Mouse (Mus musculus) ES-E14 (cell line): ENCODE results near the gene Camk2b. TPM values are rescaled to one million over a fixed set of nuclear protein-coding genes. Genes with fewer than 3 reads are reported as not detected.

ENCODE experiments used
- DNase-seq: peaks from one replicate; pipeline ENCODE4 v3.0.0-alpha.2; 2013; ENCODE audit warnings: low read depth, low spot score
- H3K27ac ChIP-seq: 2 replicates; pipeline ENCODE4 v1.5.1; 2012; ENCODE audit warnings: low read depth, mild to moderate bottlenecking, low read length, moderate library complexity, mixed read lengths; ENCODE audit not compliant: poor library complexity, insufficient read depth, severe bottlenecking
- H3K36me3 ChIP-seq: 2 replicates; pipeline ENCODE4 v1.6.1; 2012; ENCODE audit warnings: mild to moderate bottlenecking, low read length, moderate library complexity, mixed read lengths; ENCODE audit not compliant: control insufficient read depth, poor library complexity, insufficient read depth, severe bottlenecking
- H3K4me1 ChIP-seq, 2 experiments: fragments of 150-350 bp in 1 of 2; sonication (generic) in 1 of 2; 2 replicates each; pipeline ENCODE4 v1.6.1; 2012; ENCODE audit warnings: low read length in 2 of 2, mild to moderate bottlenecking in 1 of 2, mixed read lengths in 1 of 2; ENCODE audit not compliant: control insufficient read depth in 2 of 2, insufficient read depth in 2 of 2, poor library complexity in 1 of 2
- H3K4me3 ChIP-seq, 2 experiments: fragments of 150-350 bp in 1 of 2; sonication (generic) in 1 of 2; 2 replicates each; pipeline ENCODE4 v1.5.1; 2012; ENCODE audit warnings: low read length in 2 of 2, low read depth in 1 of 2, mild to moderate bottlenecking in 1 of 2, mixed read lengths in 1 of 2; ENCODE audit not compliant: insufficient read depth in 1 of 2, poor library complexity in 1 of 2, severe bottlenecking in 1 of 2
- H3K9ac ChIP-seq: 2 replicates; pipeline ENCODE4 v1.6.1; 2012; ENCODE audit warnings: low read depth, mild to moderate bottlenecking, low read length, mixed read lengths; ENCODE audit not compliant: poor library complexity, insufficient read depth, severe bottlenecking
- H3K9me3 ChIP-seq: fragments of 150-350 bp; sonication (generic); 2 replicates; pipeline ENCODE4 v1.6.1; 2012; ENCODE audit warnings: low read depth, mild to moderate bottlenecking, low read length; ENCODE audit not compliant: control insufficient read depth, insufficient read depth
- CHD2 ChIP-seq: IDR thresholded peaks from 2 replicates; pipeline ENCODE4 v1.6.1; 2014; ENCODE audit warnings: mild to moderate bottlenecking, low read depth, low read length, inconsistent platforms
- HCFC1 ChIP-seq: IDR thresholded peaks from 2 replicates; pipeline ENCODE4 v1.6.1; 2012; ENCODE audit warnings: low read length, inconsistent platforms, borderline replicate concordance; ENCODE audit not compliant: insufficient read depth
- MAFK ChIP-seq: IDR thresholded peaks from 2 replicates; pipeline ENCODE4 v1.6.1; 2014; ENCODE audit warnings: mild to moderate bottlenecking, low read depth, low read length, inconsistent platforms; ENCODE audit not compliant: insufficient read depth
- ZC3H11A ChIP-seq: IDR thresholded peaks from 2 replicates; pipeline ENCODE4 v1.6.1; 2012; ENCODE audit warnings: low read depth, mild to moderate bottlenecking, inconsistent platforms, low read length, borderline replicate concordance
- ZNF384 ChIP-seq: IDR thresholded peaks from 2 replicates; pipeline ENCODE4 v1.6.1; 2012; ENCODE audit warnings: low read depth, low read length, inconsistent platforms
- in situ Hi-C, 2 experiments: fragments of 600-800 bp; cut with MboI; formaldehyde crosslinking; loops; one replicate each; pipeline ENCODE4 v1.15.1; 2025; ENCODE audit warnings: low sequenced_read_pairs in 2 of 2, inconsistent platforms in 1 of 2; ENCODE audit not compliant: unreplicated experiment in 2 of 2
- total RNA-seq: library from RNA; depleted of rRNA; stranded (reverse); fragments of 300-350 nt; gene quantifications from 2 replicates; pipeline ENCODE4 v1.2.3, GENCODE M21; 2012

Camk2b gene
- total RNA-seq, 1 experiment = 6.4 TPM

DNA sequence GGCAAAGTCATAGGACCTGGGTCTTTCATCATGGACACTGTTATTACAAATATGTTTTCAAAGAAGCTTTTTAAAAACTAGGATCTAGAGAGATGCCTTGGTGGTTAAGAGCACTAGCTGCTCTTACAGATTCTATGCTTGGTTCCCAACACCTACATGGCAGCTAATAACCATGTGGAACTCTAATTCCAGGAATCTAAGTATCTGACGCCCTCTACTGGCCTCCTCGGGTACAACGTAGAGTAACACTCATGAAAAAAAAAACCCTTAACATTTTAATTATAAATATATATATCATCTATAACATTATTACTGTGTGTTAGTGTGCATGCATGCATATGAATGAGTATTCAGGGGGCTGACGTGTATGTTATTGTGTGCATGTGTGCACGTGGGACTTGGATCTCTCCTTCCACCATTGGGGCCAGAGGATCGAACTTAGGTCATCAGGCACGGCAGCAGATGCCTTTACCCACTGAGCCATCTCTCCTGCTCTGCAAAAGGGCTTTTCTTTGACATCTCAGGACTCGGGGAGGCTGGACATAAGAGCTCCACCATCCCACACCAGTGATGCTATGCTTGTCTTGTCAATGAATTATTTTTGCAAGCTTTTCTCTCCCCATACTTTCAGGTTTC is 112.9 kb downstream of the Camk2b start:
- DNase-seq = no peak
- TF ChIP-seq ZC3H11A (0 out of 2 replicates have a peak, but pooled peaks have one; percentile 12), ZNF384 (no peak)
- no peaks in the 10 kb centered on the region for H3K9me3 ChIP-seq
- H3K4me1 ChIP-seq = peaks cover 4 to 17% of the 10 kb centered on the region in 2 experiments; a peak in 2 of 4 replicates
- no peak overlapping the region for H3K9ac ChIP-seq
- in situ Hi-C loops = no loop called here
- no peak overlapping the region for H3K27ac ChIP-seq
- H3K36me3 ChIP-seq = no peaks in the 10 kb centered on the region
- H3K4me3 ChIP-seq = no peak overlapping the region

DNA sequence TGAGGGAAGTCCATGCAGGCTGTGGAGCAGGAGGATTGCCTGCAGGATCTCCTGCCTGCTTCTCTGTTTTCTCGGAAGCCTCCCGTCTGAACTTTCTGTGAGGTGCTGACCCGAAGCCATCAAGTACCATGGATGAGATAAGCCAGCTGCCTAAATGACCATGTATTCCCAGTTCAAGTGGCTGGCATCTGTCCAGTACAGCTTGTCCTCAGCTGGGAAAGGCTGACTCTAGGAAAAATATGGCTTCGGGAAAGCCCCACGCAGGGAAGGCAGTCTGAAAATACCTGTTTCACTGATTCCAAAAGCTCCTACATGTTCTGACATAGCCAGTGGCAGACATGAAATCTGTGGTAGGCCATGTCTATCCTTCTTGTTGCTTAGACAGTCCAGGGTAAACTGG is 113.7 kb downstream of the Camk2b start:
- Histone ChIP-seq H3K27ac (no peak overlapping the region), H3K9ac (no peak overlapping the region), H3K4me1 (peaks cover 4 to 16% of the 10 kb centered on the region in 2 experiments; a peak in 2 of 4 replicates), H3K36me3 (no peaks in the 10 kb centered on the region), H3K4me3 (no peak overlapping the region), H3K9me3 (no peaks in the 10 kb centered on the region)
- no peak for TF ChIP-seq ZC3H11A
- no peak for TF ChIP-seq CHD2
- no peak for TF ChIP-seq MAFK
- no peak for TF ChIP-seq HCFC1
- no peak for TF ChIP-seq ZNF384
- no peak for DNase-seq
- in situ Hi-C loops = no loop called here

DNA sequence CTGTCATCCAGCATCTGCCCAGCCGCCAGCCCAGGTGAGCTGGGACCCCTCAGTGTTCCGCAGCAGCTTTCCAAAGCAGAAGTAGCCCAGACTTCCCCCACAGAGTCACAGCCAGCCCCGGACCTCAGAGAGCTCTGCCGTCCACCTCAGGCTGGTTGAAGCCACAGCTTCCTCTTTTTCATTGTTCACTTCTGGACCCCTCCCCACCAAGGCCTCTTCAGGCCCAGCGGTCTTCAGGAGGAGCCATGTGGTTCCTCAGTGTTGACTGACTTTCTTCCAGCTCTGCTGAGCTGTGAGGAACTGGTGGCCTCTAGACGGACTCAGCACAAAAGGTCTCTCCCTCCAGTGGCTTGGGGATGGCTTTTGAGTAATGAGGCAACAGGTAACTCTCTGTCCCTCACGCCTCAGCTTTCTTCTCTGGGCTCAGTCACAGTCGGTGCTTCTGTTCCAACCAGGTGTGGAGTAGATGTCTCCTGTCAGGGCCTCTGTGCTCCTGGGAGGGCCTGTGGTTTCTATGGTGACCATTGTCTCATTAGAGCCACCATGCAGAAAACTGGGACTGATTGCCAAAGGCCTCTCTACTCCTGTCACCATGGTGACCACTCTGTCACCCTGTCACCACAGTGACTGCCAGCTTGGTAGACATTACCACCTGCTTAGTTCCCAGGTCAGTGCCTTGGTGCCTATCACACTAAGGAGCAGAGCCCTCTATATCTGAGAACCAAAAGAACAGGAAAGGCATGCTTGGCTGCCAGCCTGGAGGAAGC is 116.4 kb downstream of the Camk2b start, which contains the start of gene Gck:
Gck (minus strand) TSS at position 496 of the 767 bp plus-strand sequence.
- Histone ChIP-seq H3K9ac (no peak within 1 kb of the TSS), H3K4me1 (peaks cover 4 to 14% of the 10 kb centered on the region in 2 experiments; a peak in 2 of 4 replicates), H3K27ac (no peak within 1 kb of the TSS; the same call in 1 of the 2 replicates)

DNA sequence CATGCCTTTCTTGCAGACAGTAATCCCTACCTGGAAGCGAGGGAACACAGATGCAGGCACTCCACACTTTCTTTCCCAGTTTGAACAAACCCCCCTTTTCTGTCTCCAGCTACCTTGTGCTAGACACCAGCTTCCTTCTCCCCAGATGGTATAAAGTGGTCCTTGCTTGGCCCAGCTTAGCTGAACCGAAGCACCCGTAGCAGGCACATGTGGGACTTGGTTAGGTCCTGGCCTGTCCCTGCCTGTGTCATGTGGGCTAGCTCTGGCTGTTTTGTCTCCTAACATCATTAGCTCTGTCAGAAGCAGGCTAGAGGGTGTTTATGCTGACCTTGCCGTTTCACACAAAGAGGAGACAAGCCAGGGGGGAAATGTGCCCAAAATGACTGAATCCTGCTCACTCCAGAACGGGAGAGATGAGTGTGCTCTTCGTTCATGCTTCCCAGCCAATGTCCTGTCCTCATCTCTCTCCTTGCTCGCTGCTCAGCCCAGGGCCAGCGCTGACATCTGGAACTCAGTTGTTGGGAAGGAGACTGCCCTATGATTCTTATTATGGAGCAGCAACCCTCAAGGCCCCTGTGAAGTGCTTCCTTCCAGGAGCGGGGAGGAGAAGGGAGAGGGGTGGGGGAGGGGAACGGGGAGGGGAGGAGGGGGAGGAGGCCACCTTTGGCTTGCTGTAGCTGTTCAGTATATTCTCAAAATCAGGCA is 117.5 kb downstream of the Camk2b start:
- no peak overlapping the region for H3K9ac ChIP-seq
- H3K4me3 ChIP-seq = no peak overlapping the region
- TF ChIP-seq ZNF384 (no peak), MAFK (0 out of 2 replicates have a peak, but pooled peaks have one; percentile 27)
- no peaks in the 10 kb centered on the region for H3K9me3 ChIP-seq
- no peaks in the 10 kb centered on the region for H3K36me3 ChIP-seq
- H3K4me1 ChIP-seq = peaks cover 4 to 15% of the 10 kb centered on the region in 2 experiments; a peak in 2 of 4 replicates
- no peak overlapping the region for H3K27ac ChIP-seq
- DNase-seq = no peak
- in situ Hi-C loops = no loop called here

More for the DNA sequence above, 116.4 kb downstream of the Camk2b start, which contains the start of gene Gck:
- H3K4me3 ChIP-seq = no peak within 1 kb of the TSS
- TF ChIP-seq ZC3H11A (no peak), HCFC1 (no peak), CHD2 (no peak), ZNF384 (no peak), MAFK (no peak)
- in situ Hi-C loops = no loop called here
- H3K36me3 ChIP-seq = no peaks in the 10 kb centered on the region
- DNase-seq = no peak
- H3K9me3 ChIP-seq = no peaks in the 10 kb centered on the region
